Mouse (Mus musculus) fibroblast of lung, adult 2 months (primary cell): ENCODE measurements around the gene Ppp1r3g.
A peak's percentile ranks its signal among the peaks of the same experiment; 100 is the strongest.
"Not testable (repeated sequence)": the region's sequence is repeated elsewhere in the genome, so short reads cannot be mapped to it uniquely, and the experiment has no call there.

Experiments used
- DNase-seq: peaks from one replicate; pipeline ENCODE4 v3.0.0-alpha.2; 2011; ENCODE audit warnings: low read depth

The Ppp1r3g gene

GRCm38 (mm10) chr13:35958539-35958938 is at the start of gene Ppp1r3g:
Gene Ppp1r3g (plus strand): TSS chr13:35958839.
- no peak for DNase-seq

GRCm38 (mm10) chr13:35911476-35911875 is 47.2 kb upstream of the Ppp1r3g start:
- DNase-seq, result no peak

GRCm38 (mm10) chr13:35937991-35938390 is 20.6 kb upstream of the Ppp1r3g start:
- DNase-seq, result no peak

GRCm38 (mm10) chr13:35939871-35940665 is 18.6 kb upstream of the Ppp1r3g start:
- no peak for DNase-seq

- DNase-seq, result no peak
Observed at GRCm38 (mm10) chr13:35940934-35941333, 17.7 kb upstream of the Ppp1r3g start.

- DNase-seq, result no peak
Observed at GRCm38 (mm10) chr13:35946659-35947353, 11.8 kb upstream of the Ppp1r3g start.

- DNase-seq, result peak; percentile 54
Observed at GRCm38 (mm10) chr13:35947354-35948000, 11.2 kb upstream of the Ppp1r3g start.

GRCm38 (mm10) chr13:35949814-35950455 is 8.7 kb upstream of the Ppp1r3g start:
- peak; percentile 18 for DNase-seq

GRCm38 (mm10) chr13:35959391-35960067 is 890 bp downstream of the Ppp1r3g start:
- no peak for DNase-seq

- DNase-seq, result no peak
Observed at GRCm38 (mm10) chr13:35963583-35963982, 4.9 kb downstream of the Ppp1r3g start.

GRCm38 (mm10) chr13:35967690-35968089 is 9.1 kb downstream of the Ppp1r3g start:
- no peak for DNase-seq

- no peak for DNase-seq
Observed at GRCm38 (mm10) chr13:35968131-35968718, 9.6 kb downstream of the Ppp1r3g start.

- no peak for DNase-seq
Observed at GRCm38 (mm10) chr13:35968719-35969430, 10.2 kb downstream of the Ppp1r3g start.

GRCm38 (mm10) chr13:35969431-35969721 is 10.7 kb downstream of the Ppp1r3g start:
- no peak for DNase-seq

- DNase-seq, result no peak
Observed at GRCm38 (mm10) chr13:35969829-35970228, 11.2 kb downstream of the Ppp1r3g start.

GRCm38 (mm10) chr13:35976912-35977311 is 18.3 kb downstream of the Ppp1r3g start:
- no peak for DNase-seq

- no peak for DNase-seq
Observed at GRCm38 (mm10) chr13:35980471-35980870, 21.8 kb downstream of the Ppp1r3g start.

GRCm38 (mm10) chr13:35982985-35983384 is 24.3 kb downstream of the Ppp1r3g start:
- no peak for DNase-seq

- DNase-seq, result no peak
Observed at GRCm38 (mm10) chr13:35989329-35989728, 30.7 kb downstream of the Ppp1r3g start.

- not testable (repeated sequence) for DNase-seq
Observed at GRCm38 (mm10) chr13:35991185-35991584, 32.5 kb downstream of the Ppp1r3g start.

GRCm38 (mm10) chr13:35994067-35994466 is 35.4 kb downstream of the Ppp1r3g start:
- peak; percentile 73 for DNase-seq
